In genomic region chr5:92331635-92332338, GRCm38 (mm10) we compare ENCODE assay signal across 8 mouse cellular contexts. TPM values are rescaled to one million over a fixed set of nuclear protein-coding genes. Genes with fewer than 3 reads are reported as not detected.
A peak's percentile ranks its signal among the peaks of the same experiment; 100 is the strongest.
DNase-seq lines count a peak whose midpoint lies in the region; ATAC-seq and TF ChIP-seq lines count a peak whose summit lies in the region.

Art3 (plus strand) TSS chr5:92331827.

- no peaks in the 10 kb centered on the region for H3K4me1 ChIP-seq in forebrain, postnatal 0 days (ENCODE audit: insufficient read depth)
- no peaks in the 10 kb centered on the region for H3K4me1 ChIP-seq in forebrain, embryonic 11.5 days (replicated peaks; ENCODE audit: control insufficient read depth, insufficient read depth, low read length)
- peaks cover 11% of the 10 kb centered on the region for H3K4me1 ChIP-seq in testis, adult 2 months (ENCODE audit: control insufficient read depth, insufficient read depth, low read length)
- peaks cover 7% of the 10 kb centered on the region; the same call in 1 of the 2 replicates for H3K4me1 ChIP-seq in stomach, embryonic 15.5 days

- H3K4me3 ChIP-seq in forebrain, postnatal 0 days (ENCODE audit: low read depth, low read length): no peak within 1 kb of the TSS
- no peak within 1 kb of the TSS for H3K4me3 ChIP-seq in forebrain, embryonic 11.5 days (ENCODE audit: low read depth, low read length)
- peak within 1 kb of the TSS; percentile 94 for H3K4me3 ChIP-seq in testis, adult 2 months (ENCODE audit: control insufficient read depth, low read depth, low read length)
- peak within 1 kb of the TSS; percentile 9; the same call in 1 of the 2 replicates for H3K4me3 ChIP-seq in stomach, embryonic 15.5 days (replicated peaks)

- peak within 1 kb of the TSS; percentile 30 for H3K4me2 ChIP-seq in forebrain, postnatal 0 days (ENCODE audit: low read depth)
- no peak within 1 kb of the TSS for H3K4me2 ChIP-seq in forebrain, embryonic 11.5 days (ENCODE audit: low read depth, low read length, severe bottlenecking)
- H3K4me2 ChIP-seq in stomach, embryonic 15.5 days: peak within 1 kb of the TSS; percentile 41

- no peak for ATAC-seq in forebrain, postnatal 0 days
- ATAC-seq in forebrain, embryonic 11.5 days (replicated peaks; ENCODE audit: low FRiP score): no peak
- ATAC-seq in stomach, embryonic 15.5 days (ENCODE audit: insufficient read depth, low FRiP score, low read depth): 0 out of 2 replicates have a peak, but pooled peaks have one; percentile 7

- TF ChIP-seq CTCF in forebrain, postnatal 0 days (IDR thresholded peaks at IDR 0.05; ENCODE audit: low read depth): no peak
- no peak for TF ChIP-seq CTCF in testis, adult 2 months (IDR thresholded peaks at IDR 0.05; ENCODE audit: control insufficient read depth, insufficient read depth, insufficient replicate concordance, low read depth, low read length)

- intact Hi-C loops in heart, postnatal 10 days (cut with DNase I): no loop called here

- H3K27ac ChIP-seq in forebrain, postnatal 0 days (ENCODE audit: low read depth, low read length): no peak within 1 kb of the TSS
- no peak within 1 kb of the TSS for H3K27ac ChIP-seq in forebrain, embryonic 11.5 days (ENCODE audit: low read depth, low read length)
- H3K27ac ChIP-seq in testis, adult 2 months (ENCODE audit: control insufficient read depth, insufficient read depth, low read depth, low read length): peak within 1 kb of the TSS; percentile 85
- H3K27ac ChIP-seq in stomach, embryonic 15.5 days: peak within 1 kb of the TSS; percentile 84

- H3K9me3 ChIP-seq in forebrain, postnatal 0 days (ENCODE audit: low read length): no peaks in the 10 kb centered on the region
- H3K9me3 ChIP-seq in forebrain, embryonic 11.5 days (ENCODE audit: control insufficient read depth, low read length): no peaks in the 10 kb centered on the region
- H3K9me3 ChIP-seq in stomach, embryonic 15.5 days: no peaks in the 10 kb centered on the region

- no peaks in the 10 kb centered on the region for H3K36me3 ChIP-seq in forebrain, postnatal 0 days (ENCODE audit: insufficient read depth)
- H3K36me3 ChIP-seq in forebrain, embryonic 11.5 days (ENCODE audit: control insufficient read depth, insufficient read depth, low read length): no peaks in the 10 kb centered on the region
- H3K36me3 ChIP-seq in testis, adult 2 months (ENCODE audit: control insufficient read depth, insufficient read depth, low read length): no peaks in the 10 kb centered on the region
- no peaks in the 10 kb centered on the region for H3K36me3 ChIP-seq in stomach, embryonic 15.5 days

- 93% methylated on average over 17 of the region's 17 CpGs for WGBS in forebrain, postnatal 0 days
- WGBS in forebrain, embryonic 11.5 days: 91% methylated on average over 17 of the region's 17 CpGs
- 86% methylated on average over 17 of the region's 17 CpGs for WGBS in stomach, embryonic 15.5 days

- H3K9ac ChIP-seq in forebrain, postnatal 0 days: no peak within 1 kb of the TSS
- H3K9ac ChIP-seq in forebrain, embryonic 11.5 days (ENCODE audit: low read length): no peak within 1 kb of the TSS
- H3K9ac ChIP-seq in stomach, embryonic 15.5 days: no peak within 1 kb of the TSS

- no peak for DNase-seq in forebrain, postnatal 0 days
- no peak for DNase-seq in forebrain, embryonic 11.5 days (ENCODE audit: low spot score)
- DNase-seq in testis, postnatal 14 days (ENCODE audit: low spot score): no peak
- DNase-seq in heart, postnatal 10 days: peak in 1 of 2 experiments; percentile 23
- no peak for DNase-seq in thymus, postnatal 0 days (ENCODE audit: low spot score)
- no peak for DNase-seq in frontal cortex, postnatal 10 days (ENCODE audit: low spot score in 2 of 2)

- TF ChIP-seq POLR2A in testis, adult 2 months (IDR thresholded peaks at IDR 0.05; ENCODE audit: control insufficient read depth, low read depth, low read length): peak; percentile 95

- no peaks in the 10 kb centered on the region for H3K27me3 ChIP-seq in forebrain, postnatal 0 days (ENCODE audit: insufficient read depth, low read length)
- no peaks in the 10 kb centered on the region for H3K27me3 ChIP-seq in forebrain, embryonic 11.5 days (ENCODE audit: control insufficient read depth, insufficient read depth, low read length)
- H3K27me3 ChIP-seq in testis, adult 2 months (ENCODE audit: control insufficient read depth, insufficient read depth, low read length): no peaks in the 10 kb centered on the region
- no peaks in the 10 kb centered on the region for H3K27me3 ChIP-seq in stomach, embryonic 15.5 days (replicated peaks)

RNA-seq across cellular contexts. Expression of gene Art3, which starts in this region (rescaled TPM):
- total RNA-seq in forebrain, postnatal 0 days (2014; rRNA removed): 3.0 and 3.5 TPM in 2 replicates
- 8.0 and 9.4 TPM in 2 replicates for polyA plus RNA-seq in forebrain, postnatal 0 days (2015; fragmentation: Nextera tagmentation; extraction: Ambion mirVana)
- 0.75 and 1.0 TPM in 2 replicates for polyA plus RNA-seq in forebrain, embryonic 11.5 days (2014; fragmentation: Nextera tagmentation; extraction: Ambion mirVana)
- polyA plus RNA-seq in testis, adult 2 months (2012; rRNA removed): 221 and 263 TPM in 2 replicates
- 100 to 1,000 TPM; 369 to 606 TPM for total RNA-seq in heart, postnatal 10 days (2021)
- 3.5 and 4.0 TPM in 2 replicates for polyA plus RNA-seq in stomach, embryonic 15.5 days (2015; fragmentation: Nextera tagmentation; extraction: Ambion mirVana)
- 4.2 and 6.5 TPM in 2 replicates for polyA plus RNA-seq in thymus, postnatal 0 days (2015; fragmentation: Nextera tagmentation; extraction: Ambion mirVana)

Comparison
In these comparisons a context has a peak if more than half of its experiments do, and no peak if none do; other contexts are left out.
1. RNA of gene Art3 (total RNA-seq): 369 to 606 TPM in heart, postnatal 10 days; 3.0 to 3.5 TPM in forebrain, postnatal 0 days; every median in the first group is over 10 times any median in the second.
2. RNA of gene Art3 (polyA plus RNA-seq): 221 to 263 TPM in testis, adult 2 months; 8.0 to 9.4 TPM in forebrain, postnatal 0 days, 4.2 to 6.5 TPM in thymus, postnatal 0 days, 3.5 to 4.0 TPM in stomach, embryonic 15.5 days and 0.75 to 1.0 TPM in forebrain, embryonic 11.5 days; every median in the first group is over 10 times any median in the second.
3. H3K27ac ChIP-seq: peak in testis, adult 2 months (single experiment) and stomach, embryonic 15.5 days (single experiment); none in forebrain, postnatal 0 days (single experiment) and forebrain, embryonic 11.5 days (single experiment).
4. H3K4me3 ChIP-seq: peak in testis, adult 2 months (single experiment) and stomach, embryonic 15.5 days (single experiment); none in forebrain, postnatal 0 days (single experiment) and forebrain, embryonic 11.5 days (single experiment).